Mouse (Mus musculus): ENCODE measurements around the gene Vsig10. TPM values are rescaled to one million over a fixed set of nuclear protein-coding genes. Genes with fewer than 3 reads are reported as not detected.
"Not testable (repeated sequence)": the region's sequence is repeated elsewhere in the genome, so short reads cannot be mapped to it uniquely, and the experiment has no call there.

Gene Vsig10
- 1 to 10 TPM; 4.1 to 5.0 TPM for total RNA-seq (2021)
- long read RNA-seq, experiment 1, partial matches to known transcripts: 0 of 1 reads
- long read RNA-seq, experiment 1, other reads (novel, unspliced or antisense): 1 of 1 reads
- long read RNA-seq, experiment 2, partial matches to known transcripts: 0 of 3 reads
- long read RNA-seq, experiment 2, other reads (novel, unspliced or antisense): 3 of 3 reads

DNA sequence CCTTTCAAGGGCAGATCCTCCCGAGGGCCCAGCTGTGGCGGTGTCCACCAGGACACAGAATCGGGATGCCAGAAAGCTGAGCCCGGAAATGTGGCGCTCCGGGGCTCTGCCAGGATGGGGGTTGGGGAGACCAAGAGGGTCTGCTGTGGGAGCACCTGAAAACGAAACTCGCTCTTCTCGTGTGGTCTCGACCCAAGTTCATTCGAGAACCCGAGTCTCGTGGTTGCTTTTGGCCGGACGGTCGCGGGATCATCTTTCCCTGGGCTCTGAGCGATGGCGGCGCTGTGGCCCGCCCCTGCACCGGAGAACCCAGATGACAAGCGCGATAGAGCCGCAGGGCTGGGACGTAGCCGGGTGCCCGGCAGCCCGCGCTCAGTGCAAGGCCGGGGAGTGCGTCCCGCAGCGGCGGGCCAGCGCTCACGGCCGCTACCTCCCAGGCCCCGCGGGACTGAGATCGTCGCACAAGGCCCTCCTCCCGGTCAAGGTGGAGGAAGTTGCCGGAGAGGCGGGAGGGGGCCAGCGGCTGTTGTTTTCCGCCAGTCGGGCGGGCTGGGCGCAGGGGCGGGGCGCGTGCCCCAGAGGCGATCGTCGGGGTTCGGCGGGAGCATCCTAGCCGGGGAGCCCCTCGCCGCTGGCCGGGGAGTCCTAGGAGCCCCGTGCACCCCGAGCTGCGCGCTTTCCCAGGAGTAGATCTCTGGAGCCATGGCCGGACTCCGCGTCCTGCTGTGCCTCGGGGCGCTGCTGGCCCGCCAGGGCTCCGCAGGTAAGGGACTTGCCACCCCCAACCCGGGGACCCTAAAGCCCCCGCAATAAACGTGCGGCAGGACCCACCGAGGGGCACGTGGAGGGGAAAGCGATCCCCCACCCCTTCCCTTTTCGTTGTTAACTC, at the start of gene Vsig10:
TSS of gene Vsig10 (plus strand) at position 343 of the 889 bp plus-strand sequence.
- intact Hi-C loops (cut with DNase I): loop anchor here (2.0 kb wide), 1 partner anchor 38 kb away; the partner anchor contains the start of gene Wsb2
- DNase-seq: peak; percentile 69 to 77

DNA sequence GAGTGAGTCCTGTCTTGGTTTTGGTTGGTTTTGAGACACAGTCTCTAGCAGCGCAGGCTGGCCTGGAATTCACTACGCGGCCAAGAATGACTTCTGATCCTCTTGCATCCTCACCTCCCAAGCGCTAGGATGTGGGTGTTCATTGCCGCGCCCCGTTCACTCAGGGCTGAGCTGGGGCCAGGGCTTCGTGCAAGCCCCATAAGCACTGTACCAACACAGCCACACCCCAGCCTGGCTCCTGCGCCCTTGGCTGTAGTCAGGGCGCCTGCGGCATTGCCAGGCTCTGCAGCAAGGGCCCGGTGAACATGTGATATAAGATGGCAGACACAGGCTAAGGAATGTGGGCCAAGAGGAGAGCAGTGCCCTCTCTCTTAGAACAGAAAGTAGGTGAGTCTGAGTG, 49.5 kb upstream of the Vsig10 start:
- DNase-seq: no peak
- intact Hi-C loops (cut with DNase I): no loop called here

DNA sequence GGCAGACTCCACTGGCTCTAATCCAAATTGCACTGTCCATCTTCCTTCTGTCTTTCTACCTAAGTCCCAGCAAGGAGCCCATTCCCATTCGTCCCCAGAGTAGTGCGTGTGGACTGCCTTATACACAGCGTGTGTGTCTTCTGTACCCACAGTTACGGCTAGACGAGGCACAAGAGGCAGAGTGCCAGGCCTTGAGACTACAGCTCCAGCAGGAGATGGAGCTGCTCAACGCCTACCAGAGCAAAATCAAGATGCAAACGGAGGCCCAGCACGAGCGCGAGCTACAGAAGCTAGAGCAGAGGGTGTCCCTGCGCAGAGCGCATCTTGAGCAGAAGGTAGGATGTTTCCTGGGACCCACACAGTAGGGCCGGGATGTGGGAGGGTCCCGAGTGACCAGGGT, 46.9 kb upstream of the Vsig10 start:
- DNase-seq: no peak
- intact Hi-C loops (cut with DNase I): no loop called here

DNA sequence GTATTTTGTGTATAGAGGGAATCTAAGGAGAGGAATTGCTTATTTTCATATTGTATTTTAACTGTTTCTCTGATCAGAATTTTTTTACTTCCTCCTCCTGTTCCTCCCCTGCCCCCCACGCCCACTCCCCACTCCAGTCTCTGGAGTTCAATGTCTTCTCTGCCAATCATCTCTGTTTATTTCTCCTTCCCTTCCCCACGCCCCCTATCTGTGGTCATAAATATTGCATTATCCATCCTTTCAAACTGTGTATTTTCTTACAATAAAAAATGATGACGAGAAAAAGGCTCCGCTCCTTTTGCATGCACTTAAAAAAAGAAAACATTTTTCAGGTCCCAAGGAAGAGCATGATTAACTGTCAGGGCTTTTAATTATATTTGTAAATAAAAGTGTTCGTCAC, 44.1 kb upstream of the Vsig10 start:
- DNase-seq: no peak
- intact Hi-C loops (cut with DNase I): no loop called here

DNA sequence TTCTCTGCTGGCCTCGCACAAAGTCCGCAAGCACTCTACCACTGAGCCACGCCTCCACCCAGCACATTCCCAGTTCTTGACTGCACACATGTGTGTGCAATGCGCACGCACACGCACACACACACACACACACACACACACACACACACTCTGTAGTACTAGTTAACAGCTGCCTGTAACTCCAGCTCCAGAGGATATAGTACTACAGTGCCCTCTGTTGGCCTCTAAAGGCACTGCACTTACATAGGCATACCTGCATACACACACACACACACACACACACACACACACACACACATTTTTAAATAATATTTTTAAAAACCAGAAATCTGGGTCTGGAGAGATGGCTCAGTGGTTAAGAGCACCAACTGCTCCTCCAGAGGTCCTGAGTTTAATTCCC, 41.1 kb upstream of the Vsig10 start:
- intact Hi-C loops (cut with DNase I): no loop called here

DNA sequence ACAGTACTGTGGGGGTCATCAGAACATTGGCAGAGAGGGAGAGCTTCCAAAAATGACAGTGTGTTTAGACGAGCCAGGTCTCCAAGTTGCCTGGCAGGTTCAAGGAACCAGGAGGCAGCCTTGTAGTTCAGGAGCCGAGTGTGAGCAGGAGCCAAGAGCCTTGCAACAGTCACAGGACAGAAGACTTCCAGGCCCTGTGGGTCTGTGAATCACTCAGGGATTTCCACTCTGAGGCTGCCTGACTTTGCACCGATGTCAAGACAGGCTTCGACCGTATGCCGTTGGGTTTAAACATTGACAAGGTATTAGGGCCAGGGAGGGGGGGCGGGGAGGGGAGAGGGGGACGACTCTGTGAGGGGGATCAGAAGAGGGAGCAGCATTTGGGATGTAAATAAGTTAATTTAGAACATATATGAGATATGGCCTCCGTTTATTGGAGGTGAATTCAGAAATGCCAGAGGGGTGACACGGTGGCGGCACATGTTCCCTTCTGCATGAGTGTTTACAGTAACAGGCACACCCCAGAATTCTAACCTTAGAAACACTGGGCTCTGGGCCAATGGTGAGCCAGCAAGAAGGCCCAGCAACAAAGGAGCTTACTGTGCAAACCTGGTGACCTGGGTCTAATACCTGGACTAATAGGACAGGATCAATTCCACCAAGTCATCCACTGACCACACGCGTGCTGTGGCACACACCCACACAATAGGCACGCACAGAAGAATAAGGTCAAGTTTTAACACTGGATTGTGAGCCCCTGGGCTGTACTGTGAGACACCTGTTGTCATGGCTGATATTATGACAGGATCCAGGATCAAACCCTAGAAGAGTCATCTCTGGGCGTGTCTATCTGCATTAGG, 39.8 kb upstream of the Vsig10 start:
- intact Hi-C loops (cut with DNase I): no loop called here

More for the DNA sequence above, 41.1 kb upstream of the Vsig10 start:
- no peak for DNase-seq

DNA sequence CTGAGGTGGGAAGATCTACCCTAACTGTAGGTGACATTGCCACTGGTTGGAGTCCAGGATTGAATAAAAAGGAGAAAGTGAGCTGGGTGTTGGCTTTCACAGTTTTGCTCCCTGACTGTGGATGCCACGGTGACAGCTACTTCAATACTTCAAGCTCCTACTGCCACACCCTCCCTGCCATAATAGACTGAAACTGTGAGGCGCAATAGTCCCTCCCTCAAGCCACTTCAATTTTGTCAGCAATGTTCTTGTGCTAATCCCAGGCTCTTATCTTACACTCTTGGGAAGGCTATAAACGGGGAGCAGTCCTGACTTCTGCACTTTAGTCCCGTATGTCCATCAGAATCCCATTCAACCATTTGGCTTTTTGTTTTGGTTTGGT, 39.2 kb upstream of the Vsig10 start:
- DNase-seq: no peak
- intact Hi-C loops (cut with DNase I): no loop called here

More for the DNA sequence above, 39.8 kb upstream of the Vsig10 start:
- DNase-seq: no peak

DNA sequence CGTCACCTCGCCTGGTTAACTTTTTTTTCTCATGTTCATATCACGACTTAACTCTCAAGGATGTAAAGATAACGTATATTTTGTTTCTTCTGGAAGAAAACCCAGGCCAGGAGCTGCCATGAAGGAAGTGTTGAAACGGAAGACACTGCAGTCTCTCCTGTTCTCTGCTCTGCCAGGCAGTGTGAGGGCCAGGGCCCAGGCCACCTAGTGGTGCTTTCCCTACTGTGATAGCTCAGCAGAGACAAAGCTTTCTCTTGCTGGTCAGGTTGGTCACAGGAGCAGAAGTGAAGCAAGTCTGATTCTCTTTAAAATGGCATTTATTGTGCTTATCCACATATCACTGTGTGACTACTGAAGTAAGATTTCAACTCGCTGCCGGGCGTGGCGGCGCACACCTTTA, 37.3 kb upstream of the Vsig10 start:
- DNase-seq: no peak
- intact Hi-C loops (cut with DNase I): no loop called here

DNA sequence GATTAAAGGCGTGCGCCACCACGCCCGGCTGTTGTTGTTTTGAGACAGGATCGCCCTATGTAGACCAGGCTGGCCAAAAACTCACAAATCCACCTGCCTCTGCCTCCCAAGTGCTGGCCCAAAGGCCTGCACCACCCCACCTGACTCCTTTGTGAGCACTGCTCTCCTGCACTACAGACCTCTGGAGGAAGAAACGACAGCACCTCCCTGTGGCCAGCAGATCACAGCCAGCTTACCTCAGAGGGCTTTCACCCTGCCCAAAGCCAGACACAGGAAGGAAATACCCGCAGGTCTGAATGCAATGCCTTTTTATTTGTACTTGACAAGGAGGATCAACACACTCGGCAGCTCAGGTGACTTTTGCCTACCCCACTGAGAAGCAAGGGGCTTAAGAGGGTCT, 36.5 kb upstream of the Vsig10 start:
- DNase-seq: no peak
- intact Hi-C loops (cut with DNase I): no loop called here

DNA sequence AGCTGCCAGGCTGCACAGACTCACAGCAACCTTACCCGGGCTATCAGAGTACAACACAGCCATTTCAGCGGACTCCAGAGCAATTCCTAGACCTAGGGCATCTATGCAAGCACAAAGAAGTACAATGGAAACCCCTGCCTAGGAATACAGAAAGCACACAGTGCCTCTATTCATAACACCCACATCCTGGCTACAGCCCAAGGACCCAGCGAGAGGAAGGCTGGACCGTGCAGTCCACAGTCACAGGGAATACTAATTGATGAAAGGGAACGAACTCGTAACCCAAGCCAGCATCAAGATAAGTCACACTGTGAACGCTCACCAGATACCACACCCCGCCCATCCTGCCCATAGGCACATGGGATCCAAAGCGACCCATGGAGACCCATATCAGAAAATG, 34.9 kb upstream of the Vsig10 start:
- intact Hi-C loops (cut with DNase I): no loop called here
- no peak for DNase-seq

DNA sequence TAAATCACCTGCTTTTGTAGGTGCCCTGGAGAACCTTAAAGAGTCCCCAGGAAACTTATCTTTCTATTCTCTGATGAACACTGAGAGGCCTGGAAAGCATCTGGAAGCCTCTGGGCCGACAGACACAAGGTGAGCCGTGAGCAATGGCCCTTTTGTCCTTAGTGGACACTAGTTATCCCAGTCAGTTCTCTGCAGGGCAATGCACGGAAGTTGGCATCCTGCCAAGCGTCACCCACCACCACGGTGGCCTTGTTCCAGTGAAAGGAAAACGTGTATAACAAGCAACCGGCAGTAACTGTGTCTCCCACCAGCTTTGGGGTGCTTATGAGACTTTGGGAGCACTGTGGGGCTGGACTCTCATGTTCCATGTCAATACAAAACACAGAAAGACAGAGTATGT, 34.2 kb upstream of the Vsig10 start:
- DNase-seq: no peak
- intact Hi-C loops (cut with DNase I): loop anchor here (5.0 kb wide), 1 partner anchor 167 kb away; the partner anchor contains the start of gene Suds3

DNA sequence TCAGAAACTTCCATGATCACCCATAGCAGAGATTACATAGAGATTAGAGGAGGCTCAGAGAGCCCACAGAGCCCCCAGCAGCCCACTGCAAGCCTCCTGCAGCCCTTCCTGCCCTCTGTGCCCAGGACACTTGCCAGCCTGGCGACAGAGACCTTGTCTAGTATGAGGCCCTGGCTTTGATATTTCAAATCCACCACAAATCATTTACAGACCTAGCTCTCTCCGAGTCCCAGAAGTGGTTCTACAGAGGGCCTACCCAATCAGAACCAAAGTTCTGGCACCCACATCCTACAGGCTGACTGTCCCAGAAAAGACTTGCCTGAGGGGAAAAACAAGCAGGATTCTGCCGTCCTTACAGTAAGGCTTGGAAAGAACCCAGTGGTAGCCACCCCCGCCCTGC, 33.6 kb upstream of the Vsig10 start:
- intact Hi-C loops (cut with DNase I): loop anchor here (5.0 kb wide), 1 partner anchor 168 kb away; the partner anchor contains the start of gene Suds3
- no peak for DNase-seq

DNA sequence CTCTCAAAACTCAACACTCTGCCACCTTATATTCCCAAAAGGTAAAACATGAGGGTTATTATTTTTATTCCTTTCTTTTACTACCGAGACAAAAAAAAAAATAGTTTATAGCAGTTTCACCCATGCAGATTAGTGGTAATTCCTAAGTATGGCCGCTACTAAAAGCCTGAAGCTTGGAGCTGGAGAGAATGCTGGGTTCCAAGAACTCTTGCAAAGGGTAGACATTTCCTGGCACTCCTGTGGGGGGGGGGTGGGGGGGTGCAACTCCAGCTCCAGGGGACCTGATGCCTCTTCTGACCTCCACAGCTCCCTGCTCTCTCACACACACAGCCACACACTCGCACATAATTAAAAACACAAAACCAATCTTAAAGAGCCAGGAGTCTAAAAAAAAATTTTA, 32.6 kb upstream of the Vsig10 start:
- DNase-seq: no peak
- intact Hi-C loops (cut with DNase I): loop anchor here (5.0 kb wide), 1 partner anchor 169 kb away; the partner anchor contains the start of gene Suds3

DNA sequence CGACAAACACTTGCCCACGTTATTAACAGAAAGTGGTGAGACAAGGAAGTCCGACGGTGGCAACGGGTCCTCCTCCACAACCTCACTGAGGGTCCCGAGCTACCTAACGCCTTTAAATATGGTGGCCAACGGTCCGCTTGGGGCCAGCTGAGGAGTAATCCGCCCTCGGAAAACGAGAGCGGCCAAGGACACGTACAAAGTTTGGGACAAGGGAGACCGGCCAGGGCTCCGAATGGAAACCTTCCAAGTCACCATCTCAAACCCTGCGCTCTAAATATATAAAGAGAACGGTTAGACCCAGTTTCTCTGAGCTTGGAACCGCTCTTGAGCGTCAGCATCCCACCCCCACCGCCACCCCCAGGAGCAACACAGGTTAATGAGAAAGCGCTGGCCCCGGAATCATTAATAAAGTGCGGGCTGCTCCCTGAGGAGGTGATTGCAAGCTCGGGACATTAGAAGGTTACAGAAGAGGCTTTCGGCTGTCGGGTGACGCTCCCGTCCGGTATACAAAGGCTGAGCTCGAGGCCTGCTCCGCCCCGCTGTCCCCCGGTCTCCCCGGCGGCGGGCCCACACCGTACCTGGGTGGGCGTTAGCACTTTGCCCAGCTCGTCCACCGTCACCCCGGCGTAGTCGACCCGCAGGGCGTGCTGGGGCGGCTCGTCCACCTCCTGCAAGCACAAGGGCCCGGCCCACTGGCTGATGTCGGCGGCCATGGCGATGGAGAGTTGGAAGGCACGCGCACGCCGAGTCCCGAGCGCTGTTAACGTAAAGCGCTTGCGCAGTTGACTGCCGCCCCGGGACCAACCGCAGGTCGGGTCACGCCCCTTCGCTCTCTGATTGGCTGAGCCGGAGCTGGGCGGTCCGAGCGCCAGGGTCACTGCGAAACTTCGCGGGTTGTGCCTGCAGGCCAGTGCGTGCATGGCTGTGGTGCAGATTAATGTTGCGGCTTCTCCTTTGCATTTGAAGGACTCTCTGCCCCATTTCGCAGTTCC, 31.8 kb upstream of the Vsig10 start, which contains the start of gene Pebp1:
TSS of gene Pebp1 (minus strand) at position 795 of the 992 bp plus-strand sequence.
- peak; percentile 89 to 96 for DNase-seq
- intact Hi-C loops (cut with DNase I): loop anchor here (5.0 kb wide), 1 partner anchor 170 kb away; the partner anchor contains the start of gene Suds3

DNA sequence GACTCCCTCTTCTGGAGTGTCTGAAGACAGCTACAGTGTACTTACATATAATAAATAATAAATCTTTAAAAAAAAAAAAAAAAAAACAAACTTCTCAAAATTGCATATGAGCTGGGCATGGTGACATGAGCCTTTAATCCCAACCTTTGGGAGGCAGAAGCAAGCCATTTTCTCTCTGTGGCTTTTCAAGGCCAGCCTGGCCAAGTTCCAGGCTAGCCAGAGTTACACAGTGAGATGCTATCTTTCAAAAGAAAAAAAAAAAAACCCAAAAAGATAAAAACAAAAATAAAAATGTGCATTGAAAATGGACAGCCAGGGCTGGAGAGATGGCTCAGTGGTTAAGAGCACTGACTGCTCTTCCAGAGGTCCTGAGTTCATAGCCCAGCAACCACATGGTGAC, 29.2 kb upstream of the Vsig10 start:
- DNase-seq: no peak
- intact Hi-C loops (cut with DNase I): loop anchor here (5.0 kb wide), 1 partner anchor 172 kb away; the partner anchor contains the start of gene Suds3

DNA sequence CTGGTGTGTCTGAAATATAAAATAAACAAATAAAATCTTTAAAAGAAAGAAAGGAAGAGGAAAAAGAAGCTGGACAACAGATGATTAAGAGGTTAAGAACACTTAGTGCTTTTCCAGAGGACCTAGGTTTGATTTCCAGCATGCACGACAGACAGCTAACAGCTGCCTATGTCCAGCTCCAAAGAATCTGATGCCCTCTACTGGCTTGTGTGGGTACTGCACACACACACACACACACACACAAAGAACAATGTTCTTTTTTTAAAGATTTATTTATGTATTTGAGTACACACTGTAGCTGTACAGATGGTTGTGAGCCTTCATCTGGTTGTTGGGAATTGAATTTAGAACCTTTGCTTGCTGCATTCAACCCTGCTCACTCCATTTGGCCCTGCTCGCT, 28.8 kb upstream of the Vsig10 start:
- intact Hi-C loops (cut with DNase I): no loop called here

DNA sequence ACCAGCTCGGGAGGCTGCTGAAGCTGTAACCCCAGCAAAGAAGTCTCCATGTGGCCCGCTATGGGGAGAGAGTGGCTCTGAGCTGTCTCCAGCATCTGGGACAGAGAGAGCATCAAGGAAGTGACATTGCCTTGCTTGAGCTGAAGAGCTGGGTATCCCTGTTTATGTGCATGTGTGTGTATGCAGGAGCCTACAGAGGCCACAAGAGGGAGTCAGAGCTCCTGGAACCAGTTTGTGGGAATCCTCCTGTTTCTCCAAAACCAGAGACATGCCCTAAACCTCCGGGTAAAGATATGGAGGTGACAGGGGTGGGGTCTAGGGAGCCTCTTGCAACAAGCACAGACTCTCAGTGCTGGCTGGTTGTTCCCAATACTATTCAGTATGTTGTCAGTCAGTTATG, 27.6 kb upstream of the Vsig10 start:
- intact Hi-C loops (cut with DNase I): no loop called here
- no peak for DNase-seq

More for the DNA sequence above, 28.8 kb upstream of the Vsig10 start:
- no peak for DNase-seq

DNA sequence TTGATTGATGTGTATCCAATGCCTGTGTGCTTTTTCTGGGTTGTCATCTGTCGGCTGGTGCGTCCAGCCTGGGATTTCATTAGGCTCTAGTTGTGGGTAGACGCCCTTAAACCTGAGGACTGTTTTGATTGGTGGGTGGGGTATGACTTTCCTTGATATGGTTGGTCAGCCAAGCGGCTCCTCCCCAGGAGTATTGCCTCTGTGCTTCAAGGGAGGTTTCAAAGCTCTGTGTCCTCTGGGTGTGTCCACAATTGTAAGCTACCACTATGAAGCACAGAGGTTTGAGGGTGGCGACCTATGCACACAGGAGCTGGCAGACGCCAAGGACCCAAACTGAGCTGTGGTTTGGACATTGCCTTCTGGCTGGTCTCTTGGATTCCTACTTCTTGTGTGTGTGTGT, 26.3 kb upstream of the Vsig10 start:
- intact Hi-C loops (cut with DNase I): no loop called here

DNA sequence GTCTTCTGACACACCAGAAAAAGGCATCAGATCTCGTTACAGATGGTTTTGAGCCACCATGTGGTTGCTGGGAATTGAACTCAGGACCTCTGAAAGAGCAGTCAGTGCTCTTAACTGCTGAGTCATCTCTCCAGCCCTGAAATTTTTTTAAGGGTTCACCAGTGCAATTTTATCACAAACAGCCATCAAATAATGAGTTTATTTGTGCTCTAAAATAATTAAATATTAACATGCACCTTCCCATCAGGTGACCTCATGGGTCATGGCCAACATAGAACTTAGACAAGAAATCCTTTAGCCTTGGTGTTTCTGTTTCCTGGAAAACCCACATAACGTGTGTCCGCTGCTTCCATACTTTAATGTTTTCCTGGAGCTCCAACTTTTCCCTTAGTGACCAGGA, 25.1 kb upstream of the Vsig10 start:
- DNase-seq; intact Hi-C loops (cut with DNase I): not testable (repeated sequence)

More for the DNA sequence above, 26.3 kb upstream of the Vsig10 start:
- DNase-seq: no peak
